Mouse (Mus musculus) embryonic fibroblast, embryonic 13.5 days (primary cell): ENCODE measurements around the gene Atp6v1c2. TPM values are rescaled to one million over a fixed set of nuclear protein-coding genes. Genes with fewer than 3 reads are reported as not detected.

Source experiments
- H3K27ac ChIP-seq: 2 replicates; pipeline ENCODE4 v1.5.1; 2012; ENCODE audit warnings: low read length, control low read depth, inconsistent platforms; ENCODE audit not compliant: insufficient read depth
- H3K4me1 ChIP-seq: 2 replicates; pipeline ENCODE4 v1.6.1; 2011; ENCODE audit warnings: low read length; ENCODE audit not compliant: control insufficient read depth, insufficient read depth
- H3K4me3 ChIP-seq: 2 replicates; pipeline ENCODE4 v1.5.1; 2011; ENCODE audit warnings: mild to moderate bottlenecking, control low read depth, low read length; ENCODE audit not compliant: insufficient read depth
- CTCF ChIP-seq: IDR thresholded peaks from 2 replicates; pipeline ENCODE4 v1.5.1; 2011; ENCODE audit warnings: mild to moderate bottlenecking, control low read depth, low read length, moderate library complexity, borderline replicate concordance; ENCODE audit not compliant: insufficient read depth
- POLR2A ChIP-seq: IDR thresholded peaks from 2 replicates; pipeline ENCODE4 v1.6.1; 2011; ENCODE audit warnings: low read depth, mild to moderate bottlenecking, control low read depth, low read length, moderate library complexity
- polyA plus RNA-seq: library from polyadenylated mRNA; stranded (reverse); fragments of >200 nt; gene quantifications from 2 replicates; pipeline ENCODE4 v1.2.4, GENCODE M21; 2011; ENCODE audit warnings: low read depth; ENCODE audit not compliant: missing spikeins, insufficient read length

The Atp6v1c2 gene
- polyA plus RNA-seq, 1 experiment = not detected

DNA sequence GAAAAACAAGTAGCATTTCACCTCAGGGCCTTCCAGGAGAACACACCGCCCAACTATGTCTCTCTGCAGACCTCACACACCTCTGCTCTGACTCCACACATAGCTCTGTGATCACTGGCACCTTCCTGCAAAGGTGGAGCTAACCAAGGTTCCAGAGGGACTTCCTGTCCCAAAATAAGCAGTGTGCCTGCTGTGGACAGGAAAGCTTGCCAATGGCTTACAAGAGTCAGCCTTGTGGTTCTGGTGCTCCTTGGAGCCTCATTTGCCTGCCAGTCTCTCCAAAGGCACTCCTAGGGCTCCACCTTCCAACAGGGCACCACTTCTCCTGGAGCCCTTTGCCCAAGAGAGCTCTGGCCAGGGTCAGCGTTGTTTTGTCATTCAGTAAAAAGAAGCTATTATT is 64.3 kb downstream of the Atp6v1c2 start:
- H3K27ac ChIP-seq = no peak overlapping the region
- peaks cover 3% of the 10 kb centered on the region for H3K4me1 ChIP-seq
- TF ChIP-seq CTCF (no peak), POLR2A (no peak)
- H3K4me3 ChIP-seq = no peak overlapping the region

DNA sequence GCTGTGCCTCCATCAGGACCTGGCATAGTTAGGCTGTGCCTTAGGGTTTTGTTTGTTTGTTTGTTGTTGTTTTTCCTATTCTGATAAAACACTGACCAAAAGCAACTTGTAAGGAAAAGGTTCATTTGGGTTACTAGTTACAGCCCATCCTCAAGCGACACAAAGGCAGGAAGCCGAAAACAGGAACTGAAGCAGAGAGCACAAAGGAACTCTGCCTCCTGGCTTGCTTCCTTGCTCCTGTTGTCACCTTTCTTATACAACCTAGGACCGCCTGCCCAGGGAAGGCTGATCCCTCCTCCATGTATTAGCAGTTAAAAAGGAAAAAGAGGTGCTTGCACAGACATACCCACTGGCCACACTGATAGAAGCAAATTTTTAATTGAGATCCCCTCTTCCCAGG is 65.3 kb downstream of the Atp6v1c2 start:
- Histone ChIP-seq H3K4me3 (no peak overlapping the region), H3K27ac (no peak overlapping the region), H3K4me1 (peaks cover 3% of the 10 kb centered on the region)
- TF ChIP-seq CTCF (no peak), POLR2A (no peak)

DNA sequence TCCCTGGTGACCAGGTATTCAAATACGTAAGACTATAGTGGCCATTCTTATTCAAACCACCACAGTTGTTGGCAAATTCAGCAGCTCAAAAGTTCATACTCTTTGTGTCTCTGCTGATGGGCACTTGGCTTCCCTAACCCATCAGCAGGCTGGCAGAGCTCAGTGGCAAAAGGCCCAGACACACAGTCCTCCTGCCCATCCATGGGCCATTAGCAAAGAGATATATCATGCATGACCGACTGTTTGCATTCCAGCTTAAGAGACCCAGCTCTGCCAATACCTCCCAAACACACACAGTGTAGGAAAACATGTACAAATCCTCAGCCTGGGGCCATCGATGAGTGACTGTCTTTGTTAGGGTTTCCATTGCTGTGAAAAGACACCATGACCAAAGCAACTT is 68.2 kb downstream of the Atp6v1c2 start:
- no peak overlapping the region for H3K4me3 ChIP-seq
- H3K4me1 ChIP-seq = no peaks in the 10 kb centered on the region
- TF ChIP-seq POLR2A = no peak
- TF ChIP-seq CTCF = no peak
- no peak overlapping the region for H3K27ac ChIP-seq

DNA sequence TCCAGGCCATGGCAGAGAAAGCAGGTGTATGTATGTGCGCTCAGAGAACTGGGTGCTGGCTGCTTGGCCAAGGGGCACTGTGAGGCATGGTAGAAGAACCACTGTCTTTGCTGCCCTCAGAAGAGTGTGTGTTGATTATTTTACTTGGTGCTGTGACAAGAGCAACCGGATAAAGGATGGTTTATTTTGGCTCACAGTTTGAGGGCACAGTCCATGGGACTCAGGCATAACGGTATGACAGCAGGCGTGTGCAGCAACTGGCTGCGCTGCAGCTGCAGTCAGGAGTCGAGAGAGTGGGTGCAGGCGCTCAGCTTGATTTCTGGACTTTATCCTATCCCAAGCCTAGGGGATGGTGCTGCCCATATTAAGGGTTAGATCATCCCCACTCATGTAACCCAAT is 70.7 kb downstream of the Atp6v1c2 start:
- Histone ChIP-seq H3K27ac (no peak overlapping the region), H3K4me1 (no peaks in the 10 kb centered on the region), H3K4me3 (no peak overlapping the region)
- no peak for TF ChIP-seq POLR2A
- TF ChIP-seq CTCF = no peak

DNA sequence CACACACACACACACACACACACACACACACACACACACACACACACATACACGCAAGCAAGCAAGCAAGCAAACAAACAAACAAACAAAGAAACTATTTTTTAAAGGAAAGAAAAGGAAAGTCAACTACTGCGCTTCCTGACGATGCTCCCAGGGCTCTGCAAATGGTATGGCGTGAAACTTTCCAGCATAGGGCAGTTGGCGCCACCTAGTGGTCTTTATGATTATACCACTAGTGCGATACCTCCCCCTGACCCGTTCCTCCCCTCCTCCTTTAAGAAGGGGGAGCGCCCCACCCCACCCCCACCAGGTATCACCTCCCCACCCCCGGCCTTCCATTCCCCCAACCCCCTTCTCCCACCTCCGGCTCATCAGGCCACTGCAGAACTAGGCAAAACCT is 72.3 kb downstream of the Atp6v1c2 start:
- Histone ChIP-seq H3K4me1 (no peaks in the 10 kb centered on the region), H3K27ac (no peak overlapping the region), H3K4me3 (no peak overlapping the region)
- TF ChIP-seq CTCF = peak; percentile 74; the same call in 1 of the 2 replicates
- TF ChIP-seq POLR2A = no peak

DNA sequence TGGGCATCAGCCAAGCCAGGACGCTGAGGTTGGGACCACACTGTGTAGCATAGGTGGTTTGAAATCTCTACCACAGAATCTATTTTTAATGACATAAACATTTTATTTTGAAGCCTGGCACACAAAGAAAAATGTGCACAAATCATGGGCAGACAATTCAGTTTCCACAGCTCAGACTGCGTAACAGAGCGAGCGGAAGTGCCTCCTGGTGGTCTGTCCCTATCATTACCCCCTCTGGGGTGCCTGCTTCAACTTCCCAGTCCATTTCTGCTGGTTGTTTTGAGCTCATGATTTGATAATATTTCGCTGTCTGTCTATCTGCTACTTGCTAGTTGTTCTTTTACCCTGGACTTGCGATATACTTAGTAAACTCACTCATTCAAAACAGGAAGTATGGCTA is 73.6 kb downstream of the Atp6v1c2 start:
- H3K27ac ChIP-seq = no peak overlapping the region
- H3K4me1 ChIP-seq = peaks cover 5% of the 10 kb centered on the region; the same call in 1 of the 2 replicates
- no peak overlapping the region for H3K4me3 ChIP-seq
- TF ChIP-seq CTCF (peak; percentile 27; the same call in 1 of the 2 replicates), POLR2A (no peak)

DNA sequence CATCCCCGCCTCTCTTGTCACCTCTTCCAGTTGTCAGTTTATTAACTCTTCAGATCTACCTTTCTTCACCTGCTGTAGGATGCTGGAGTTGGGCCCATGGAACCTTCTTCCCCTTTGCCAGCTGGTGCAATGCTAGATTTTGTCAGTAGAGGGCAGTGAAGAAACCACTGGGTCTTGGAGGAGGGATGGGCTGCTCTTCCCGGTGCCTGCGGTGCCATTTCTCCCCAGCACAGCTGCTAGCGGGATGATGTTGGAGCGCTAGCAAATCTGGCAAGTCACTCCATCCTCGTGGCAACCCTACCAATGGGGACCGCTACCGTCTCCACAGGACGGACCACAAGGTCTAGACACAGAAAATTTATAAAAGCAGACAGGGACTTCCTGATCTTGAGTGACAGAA is 76.1 kb downstream of the Atp6v1c2 start:
- TF ChIP-seq POLR2A (no peak), CTCF (peak; percentile 26; the same call in 1 of the 2 replicates)
- no peak overlapping the region for H3K4me3 ChIP-seq
- no peak overlapping the region for H3K27ac ChIP-seq
- peaks cover 5% of the 10 kb centered on the region; the same call in 1 of the 2 replicates for H3K4me1 ChIP-seq

DNA sequence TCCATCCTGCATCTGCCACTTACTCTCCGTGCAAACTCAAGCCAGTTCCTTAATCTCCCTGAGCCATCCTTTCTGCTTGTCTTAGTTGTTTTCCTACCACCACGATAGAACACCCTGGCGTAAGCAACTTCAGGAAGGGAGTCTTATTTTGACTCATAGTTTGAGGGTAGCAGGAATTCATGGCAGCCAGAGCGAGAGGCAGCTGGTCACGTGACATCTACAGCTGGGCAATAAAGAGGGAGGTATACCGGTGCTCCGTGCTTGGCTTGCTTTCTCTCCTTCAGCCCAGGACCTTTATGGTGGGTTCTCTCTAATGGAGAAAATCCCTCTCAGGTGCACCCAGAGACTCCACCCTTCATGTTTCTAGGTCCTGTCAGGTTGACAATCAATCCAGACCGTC is 78.2 kb downstream of the Atp6v1c2 start:
- H3K4me3 ChIP-seq = no peak overlapping the region
- TF ChIP-seq POLR2A = no peak
- TF ChIP-seq CTCF = no peak

DNA sequence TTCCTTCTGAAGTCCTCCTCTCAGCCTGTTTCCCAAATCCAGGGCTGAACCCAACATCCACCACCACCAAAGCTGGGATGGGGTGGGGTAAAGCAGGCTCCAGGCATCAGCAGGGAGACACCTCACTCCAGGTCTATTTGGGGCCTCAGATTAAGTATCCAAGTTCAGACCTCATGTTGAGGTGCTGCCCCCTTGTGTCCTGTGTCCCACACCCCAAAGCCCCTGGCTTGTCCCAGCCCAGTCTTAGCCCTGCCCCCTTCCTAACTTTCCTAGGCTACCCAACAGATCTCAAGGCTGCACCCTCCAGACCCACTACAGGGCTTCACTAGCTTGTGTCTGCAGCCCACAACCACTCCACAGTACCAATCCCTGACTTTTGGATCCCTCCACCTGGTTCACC is 87.1 kb downstream of the Atp6v1c2 start:
- no peak for TF ChIP-seq CTCF
- no peak for TF ChIP-seq POLR2A

More for the DNA sequence above, 78.2 kb downstream of the Atp6v1c2 start:
- Histone ChIP-seq H3K27ac (no peak overlapping the region), H3K4me1 (peaks cover 5% of the 10 kb centered on the region; the same call in 1 of the 2 replicates)

DNA sequence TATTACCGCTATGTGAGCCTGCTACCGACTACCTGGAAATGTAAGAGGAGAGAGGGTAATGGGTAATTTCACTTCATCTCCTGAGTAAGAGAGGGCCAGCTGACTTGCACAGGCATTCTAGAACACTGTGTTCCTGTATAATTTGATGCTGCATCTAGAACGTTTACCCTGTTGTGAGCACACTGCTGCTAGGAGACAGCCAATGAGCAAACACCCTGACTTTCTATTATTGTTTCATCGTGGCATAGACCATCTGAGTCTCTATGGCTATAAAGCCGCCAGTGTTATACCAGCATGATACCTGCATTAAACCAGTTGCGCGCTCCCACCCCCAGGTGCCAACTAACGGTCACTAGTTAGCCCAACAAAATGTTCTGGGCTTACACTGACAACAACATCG is 87.5 kb downstream of the Atp6v1c2 start:
- Histone ChIP-seq H3K4me1 (no peaks in the 10 kb centered on the region), H3K4me3 (no peak overlapping the region), H3K27ac (no peak overlapping the region)
- TF ChIP-seq CTCF = no peak
- no peak for TF ChIP-seq POLR2A

More for the DNA sequence above, 87.1 kb downstream of the Atp6v1c2 start:
- Histone ChIP-seq H3K4me3 (no peak overlapping the region), H3K27ac (no peak overlapping the region), H3K4me1 (no peaks in the 10 kb centered on the region)

DNA sequence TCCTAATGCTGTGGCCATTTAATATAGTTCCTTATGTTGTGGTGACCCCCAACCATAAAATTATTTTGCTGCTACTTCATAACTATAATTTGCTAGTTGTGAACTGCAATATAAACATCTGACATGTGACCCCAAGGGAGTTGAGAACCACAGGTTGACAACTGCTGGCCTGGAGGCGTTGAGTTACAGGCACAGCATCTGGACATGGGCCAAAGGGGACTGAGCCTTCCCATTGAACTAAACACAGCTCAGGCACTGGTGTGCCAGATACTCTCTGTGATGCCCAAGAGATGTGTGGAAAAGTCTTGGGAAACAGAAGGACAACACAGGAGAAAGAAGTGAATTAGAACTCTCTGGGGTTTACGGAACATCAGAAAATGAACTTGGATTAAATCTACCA is 88.1 kb downstream of the Atp6v1c2 start:
- Histone ChIP-seq H3K4me1 (no peaks in the 10 kb centered on the region; the same call in 1 of the 2 replicates), H3K27ac (no peak overlapping the region), H3K4me3 (no peak overlapping the region)
- TF ChIP-seq CTCF = no peak
- TF ChIP-seq POLR2A = no peak
